In genomic region chr12:103301645-103302044, GRCm38 (mm10) we compare ENCODE assay signal across 9 mouse cellular contexts. TPM values are rescaled to one million over a fixed set of nuclear protein-coding genes. Genes with fewer than 3 reads are reported as not detected.
DNase-seq lines count a peak whose midpoint lies in the region; ATAC-seq and TF ChIP-seq lines count a peak whose summit lies in the region.
"Had no signal": no experiment of that assay in that cellular context is flagged by ENCODE, and none has a peak within 500 bp of the region (broad histone marks: within the 10 kb centered on the region; RNA-seq: fewer than 3 reads in every experiment).

No protein-coding gene starts in this region.

- TF ChIP-seq EP300 in heart, adult 2 months (IDR thresholded peaks at IDR 0.05; ENCODE audit: insufficient read depth, low read depth, low read length): no peak

- no peak overlapping the region for H3K4me2 ChIP-seq in limb, embryonic 11.5 days (ENCODE audit: low read depth, severe bottlenecking)
- H3K4me2 ChIP-seq: limb, embryonic 13.5 days had no signal

- intact Hi-C loops in heart, adult 2 months (cut with DNase I): loop anchor here (1.0 to 5.0 kb wide), 2 partner anchors 59 to 159 kb away; partner anchors contain the start of gene Prima1
- intact Hi-C loops in heart, postnatal 25 days (cut with DNase I): loop anchor here (1.0 to 5.0 kb wide), 2 partner anchors 59 to 158 kb away; partner anchors contain the start of gene Prima1

- no peaks in the 10 kb centered on the region for H3K79me2 ChIP-seq in heart, adult 2 months (replicated peaks; ENCODE audit: control insufficient read depth, insufficient read depth, low read length)

- peak; percentile 96; the same call in 1 of the 2 replicates for TF ChIP-seq CTCF in heart, adult 2 months (IDR thresholded peaks at IDR 0.05)

- H3K4me3 ChIP-seq in heart, adult 2 months: no peak overlapping the region
- H3K4me3 ChIP-seq in limb, embryonic 11.5 days (ENCODE audit: low read depth, low read length): no peak overlapping the region
- H3K4me3 ChIP-seq: limb, embryonic 13.5 days had no signal

- H3K27ac ChIP-seq in heart, adult 2 months: no peak overlapping the region
- H3K27ac ChIP-seq in limb, embryonic 11.5 days (replicated peaks; ENCODE audit: low read depth, low read length): no peak overlapping the region
- H3K27ac ChIP-seq: limb, embryonic 13.5 days had no signal

- no peak overlapping the region for H3K9ac ChIP-seq in heart, adult 2 months (ENCODE audit: low read depth, low read length)
- no peak overlapping the region for H3K9ac ChIP-seq in limb, embryonic 11.5 days (ENCODE audit: low read length)
- H3K9ac ChIP-seq: limb, embryonic 13.5 days had no signal

- 47% methylated on average over 2 of the region's 2 CpGs for WGBS in heart, adult 2 months
- WGBS in limb, embryonic 11.5 days: 34% methylated on average over 2 of the region's 2 CpGs

- DNase-seq in heart, adult 2 months: peak in 1 of 2 experiments; percentile 66
- no peak for DNase-seq in heart, postnatal 25 days (ENCODE audit: low spot score)
- DNase-seq in spleen, postnatal 10 days (ENCODE audit: low spot score in 2 of 2): peak; percentile 27 to 65
- DNase-seq in spleen, adult 12 weeks (ENCODE audit: low spot score): no peak
- DNase-seq in c-Kit-negative CD71-positive TER-119-positive erythroid progenitor cells, embryonic 14.5 days (ENCODE audit: low read depth, low spot score): peak; percentile 13
- DNase-seq in forelimb bud, embryonic 11.5 days (ENCODE audit: low read depth, low spot score): peak; percentile 57
- DNase-seq in limb, embryonic 11.5 days (ENCODE audit: low spot score): peak; percentile 80
- peak; percentile 59 for DNase-seq in splenic B cell, adult 2 months (ENCODE audit: low read depth, low spot score)

- no peaks in the 10 kb centered on the region for H3K27me3 ChIP-seq in heart, adult 2 months (ENCODE audit: control insufficient read depth, insufficient read depth, low read length)
- H3K27me3 ChIP-seq in limb, embryonic 11.5 days (ENCODE audit: control insufficient read depth, insufficient read depth, low read length): no peaks in the 10 kb centered on the region
- H3K27me3 ChIP-seq in splenic B cell, adult 2 months (ENCODE audit: control insufficient read depth, insufficient read depth, low read length, poor library complexity, severe bottlenecking): no peaks in the 10 kb centered on the region

- H3K36me3 ChIP-seq in heart, adult 2 months (ENCODE audit: control insufficient read depth, insufficient read depth, low read length): no peaks in the 10 kb centered on the region
- no peaks in the 10 kb centered on the region for H3K36me3 ChIP-seq in limb, embryonic 11.5 days (ENCODE audit: control insufficient read depth, insufficient read depth, low read length)
- H3K36me3 ChIP-seq in splenic B cell, adult 2 months (ENCODE audit: control insufficient read depth, insufficient read depth, low read length, poor library complexity, severe bottlenecking): no peaks in the 10 kb centered on the region
- H3K36me3 ChIP-seq: limb, embryonic 13.5 days had no signal

- no peak for ATAC-seq in limb, embryonic 11.5 days (ENCODE audit: insufficient number of reproducible peaks, low FRiP score, low TSS enrichment, low read depth)

- no peaks in the 10 kb centered on the region for H3K4me1 ChIP-seq in heart, adult 2 months (ENCODE audit: control insufficient read depth, insufficient read depth, low read length)
- no peaks in the 10 kb centered on the region for H3K4me1 ChIP-seq in limb, embryonic 11.5 days (ENCODE audit: control insufficient read depth, insufficient read depth, low read length)

- no peaks in the 10 kb centered on the region for H3K9me3 ChIP-seq in limb, embryonic 11.5 days (ENCODE audit: control insufficient read depth, low read length)
- H3K9me3 ChIP-seq: limb, embryonic 13.5 days had no signal

- TF ChIP-seq POLR2A in heart, adult 2 months (IDR thresholded peaks at IDR 0.05; ENCODE audit: insufficient read depth, low read depth, low read length): no peak

RNA-seq across cellular contexts. Expression of gene Fam181a, which starts 9.1 kb away (rescaled TPM):
- not detected for total RNA-seq in heart, adult 2 months (2021)
- not detected in 2 replicates for polyA plus RNA-seq in heart, adult 2 months (2012; rRNA removed)
- total RNA-seq in heart, postnatal 25 days (2021): not detected
- polyA plus RNA-seq in limb, embryonic 11.5 days (2014; fragmentation: Nextera tagmentation; extraction: Ambion mirVana): not detected in 2 replicates

RNA-seq across cellular contexts. Expression of gene Asb2, which starts 54.2 kb away (rescaled TPM):
- total RNA-seq in heart, adult 2 months (2021): 100 to 1,000 TPM; 419 to 533 TPM
- polyA plus RNA-seq in heart, adult 2 months (2012; rRNA removed): 505 and 541 TPM in 2 replicates
- total RNA-seq in heart, postnatal 25 days (2021): 100 to 1,000 TPM; 497 to 569 TPM
- 0.87 and 1.4 TPM in 2 replicates for polyA plus RNA-seq in limb, embryonic 11.5 days (2014; fragmentation: Nextera tagmentation; extraction: Ambion mirVana)

RNA-seq across cellular contexts. Expression of gene Prima1, which starts 59.7 kb away (rescaled TPM):
- under 1 TPM; 0.29 to 0.43 TPM for total RNA-seq in heart, adult 2 months (2021)
- 0.53 and 1.4 TPM in 2 replicates for polyA plus RNA-seq in heart, adult 2 months (2012; rRNA removed)
- total RNA-seq in heart, postnatal 25 days (2021): under 1 TPM; 0.31 to 0.47 TPM
- polyA plus RNA-seq in limb, embryonic 11.5 days (2014; fragmentation: Nextera tagmentation; extraction: Ambion mirVana): 0.16 TPM in 1 of 2 replicates, not detected in the other

Comparison
In these comparisons a context has a peak if more than half of its experiments do, and no peak if none do; other contexts are left out.
1. DNase-seq: peak in spleen, postnatal 10 days (2 of 2), c-Kit-negative CD71-positive TER-119-positive erythroid progenitor cells, embryonic 14.5 days (single experiment), forelimb bud, embryonic 11.5 days (single experiment), limb, embryonic 11.5 days (single experiment) and splenic B cell, adult 2 months (single experiment); none in heart, postnatal 25 days (single experiment) and spleen, adult 12 weeks (single experiment).